Mouse (Mus musculus) testis, postnatal 10 days (tissue): Measurements from ENCODE around the gene Hist1h2ae.
A peak's percentile ranks its signal among the peaks of the same experiment; 100 is the strongest.
"Not testable (repeated sequence)": the region's sequence is repeated elsewhere in the genome, so short reads cannot be mapped to it uniquely, and the experiment has no call there.

ENCODE experiments used
- DNase-seq: peaks from one replicate; pipeline ENCODE4 v3.0.0; 2021; ENCODE audit warnings: low spot score

Gene Hist1h2ae

GRCm38 (mm10) chr13:23539821-23540220 is 31.2 kb downstream of the Hist1h2ae start:
- not testable (repeated sequence) for DNase-seq

DNA sequence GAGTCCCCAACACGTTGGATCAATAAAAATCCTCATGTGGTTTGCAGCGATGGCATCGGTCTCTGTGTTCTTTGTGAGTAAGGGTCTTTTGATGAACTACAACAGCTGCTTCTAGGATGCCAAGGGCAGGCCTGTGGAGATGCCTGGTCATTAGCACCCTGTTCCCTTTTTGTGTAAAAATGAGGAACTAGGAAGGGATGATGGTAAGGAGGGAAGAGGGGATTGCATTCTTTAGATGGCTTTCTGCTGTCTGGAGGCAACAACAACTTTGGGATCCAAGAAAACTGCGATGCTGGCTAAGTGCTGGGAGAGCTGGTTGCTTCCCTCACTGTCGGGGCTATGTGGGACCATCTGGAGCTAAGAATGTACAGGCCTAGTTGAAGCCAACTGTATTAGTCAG is 32.8 kb downstream of the Hist1h2ae start:
- DNase-seq, result no peak

- DNase-seq, result no peak
These were observed 33.9 kb downstream of the Hist1h2ae start for GRCm38 (mm10) chr13:23537006-23537710.

DNA sequence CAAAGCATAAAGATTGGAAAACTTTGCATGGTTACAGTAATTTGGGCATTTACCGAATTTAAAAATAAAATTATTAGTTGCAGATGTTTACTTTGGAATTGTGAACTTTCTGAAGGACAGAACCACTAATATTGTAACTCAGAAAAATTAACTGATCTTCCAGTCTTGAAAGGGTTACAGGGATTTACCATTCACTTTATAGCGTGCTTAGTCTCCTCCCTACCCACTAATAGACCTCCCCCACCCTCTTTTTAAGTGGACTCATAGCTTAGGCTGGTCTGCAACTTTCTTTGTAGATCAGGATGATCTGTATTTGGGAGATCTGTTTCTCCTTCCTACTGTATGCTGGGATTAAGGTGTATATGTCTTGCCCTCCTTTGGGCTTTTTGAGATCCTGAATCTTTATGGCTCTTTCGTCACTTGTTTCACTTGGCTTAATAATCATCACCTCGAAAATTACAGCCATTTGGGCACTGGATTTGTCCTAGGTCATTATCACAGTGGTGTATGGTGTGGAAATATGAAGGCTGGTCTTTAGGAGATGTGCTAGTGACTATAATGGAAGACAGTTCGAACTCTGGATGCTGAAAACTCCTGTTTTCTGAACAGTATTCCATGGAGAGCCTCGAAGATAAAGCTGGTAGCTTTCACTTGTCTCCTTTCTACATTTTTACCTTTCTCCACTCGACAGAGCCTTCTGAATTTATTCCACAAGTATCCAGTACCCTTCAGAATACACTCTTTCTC is 34.8 kb downstream of the Hist1h2ae start:
- DNase-seq, result no peak

- DNase-seq, result peak; percentile 89
These were observed 35.6 kb downstream of the Hist1h2ae start, which contains the start of gene Hist1h3g for GRCm38 (mm10) chr13:23535137-23536075. Hist1h3g (plus strand) TSS chr13:23535422.

- no peak for DNase-seq
These were observed 36.5 kb downstream of the Hist1h2ae start for GRCm38 (mm10) chr13:23534368-23535131.

DNA sequence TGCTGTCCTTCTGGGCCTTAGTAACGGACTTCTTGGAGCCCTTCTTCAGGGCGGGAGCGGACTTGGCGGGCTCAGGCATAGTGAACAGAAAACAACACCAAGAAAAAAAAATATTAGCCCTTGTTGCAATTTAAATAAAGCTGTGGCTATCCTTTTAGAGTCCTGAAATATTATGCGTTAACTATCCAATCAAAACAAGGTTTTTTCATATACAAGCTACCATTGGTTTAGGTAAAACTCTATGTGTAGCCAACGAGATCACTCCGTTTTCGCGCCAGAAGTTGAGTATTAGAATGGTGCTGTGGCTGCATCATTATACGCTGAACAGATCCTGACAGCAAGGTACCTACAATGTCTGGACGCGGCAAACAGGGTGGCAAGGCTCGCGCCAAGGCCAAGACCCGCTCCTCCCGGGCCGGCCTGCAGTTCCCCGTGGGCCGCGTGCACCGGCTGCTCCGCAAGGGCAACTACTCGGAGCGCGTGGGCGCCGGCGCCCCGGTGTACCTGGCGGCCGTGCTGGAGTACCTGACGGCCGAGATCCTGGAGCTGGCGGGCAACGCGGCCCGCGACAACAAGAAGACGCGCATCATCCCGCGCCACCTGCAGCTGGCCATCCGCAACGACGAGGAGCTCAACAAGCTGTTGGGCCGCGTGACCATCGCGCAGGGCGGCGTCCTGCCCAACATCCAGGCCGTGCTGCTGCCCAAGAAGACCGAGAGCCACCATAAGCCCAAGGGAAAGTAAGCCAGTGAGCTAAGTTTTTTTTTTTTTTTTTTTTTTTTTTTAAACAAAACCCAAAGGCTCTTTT is 37.3 kb downstream of the Hist1h2ae start, which contains the start of gene Hist1h2af:
Hist1h2af (plus strand) TSS at position 347 of the 808 bp plus-strand sequence.
- DNase-seq, result not testable (repeated sequence)

GRCm38 (mm10) chr13:23532262-23533075 is 38.6 kb downstream of the Hist1h2ae start:
- DNase-seq, result no peak

DNA sequence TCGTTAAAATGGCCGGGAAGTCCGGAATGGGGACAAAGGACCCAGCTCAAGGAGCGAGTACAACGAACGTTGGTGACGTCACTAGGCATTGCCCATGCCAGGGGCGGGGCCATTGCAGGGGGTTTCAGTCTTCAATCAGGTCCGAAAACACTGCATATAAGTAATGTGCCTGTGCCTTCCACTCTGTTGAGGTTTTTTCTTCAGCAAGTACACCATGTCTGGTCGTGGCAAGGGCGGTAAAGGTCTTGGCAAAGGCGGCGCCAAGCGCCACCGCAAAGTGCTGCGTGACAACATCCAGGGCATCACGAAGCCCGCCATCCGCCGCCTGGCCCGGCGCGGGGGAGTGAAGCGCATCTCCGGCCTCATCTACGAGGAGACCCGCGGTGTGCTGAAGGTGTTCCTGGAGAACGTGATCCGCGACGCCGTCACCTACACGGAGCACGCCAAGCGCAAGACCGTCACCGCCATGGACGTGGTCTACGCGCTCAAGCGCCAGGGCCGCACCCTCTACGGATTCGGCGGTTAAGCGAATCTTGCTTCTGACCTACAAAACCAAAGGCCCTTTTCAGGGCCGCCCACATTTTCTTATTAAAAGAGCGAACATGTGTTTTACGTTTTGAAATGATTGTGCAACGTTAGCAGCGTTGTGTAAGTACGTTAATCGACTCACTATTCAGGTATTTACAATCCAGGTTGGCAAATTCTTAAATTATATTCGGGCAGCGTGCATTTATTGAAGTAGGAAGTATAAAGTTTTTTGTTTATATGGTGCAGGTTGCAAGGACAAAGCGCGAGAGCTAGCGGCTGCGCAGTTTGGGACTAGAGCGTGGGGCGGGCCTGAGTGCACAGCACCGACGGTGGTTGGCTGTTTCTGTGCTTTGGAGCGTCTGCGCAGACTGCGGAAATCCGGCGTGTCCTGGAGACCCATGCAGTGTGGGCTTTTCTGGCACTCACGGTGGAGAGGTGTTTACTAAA is 39.8 kb downstream of the Hist1h2ae start, which contains the start of gene Hist1h4h:
Hist1h4h (plus strand) TSS at position 150 of the 975 bp plus-strand sequence.
- peak; percentile 95 for DNase-seq

GRCm38 (mm10) chr13:23530181-23530900 is 40.7 kb downstream of the Hist1h2ae start:
- peak; percentile 63 for DNase-seq

DNA sequence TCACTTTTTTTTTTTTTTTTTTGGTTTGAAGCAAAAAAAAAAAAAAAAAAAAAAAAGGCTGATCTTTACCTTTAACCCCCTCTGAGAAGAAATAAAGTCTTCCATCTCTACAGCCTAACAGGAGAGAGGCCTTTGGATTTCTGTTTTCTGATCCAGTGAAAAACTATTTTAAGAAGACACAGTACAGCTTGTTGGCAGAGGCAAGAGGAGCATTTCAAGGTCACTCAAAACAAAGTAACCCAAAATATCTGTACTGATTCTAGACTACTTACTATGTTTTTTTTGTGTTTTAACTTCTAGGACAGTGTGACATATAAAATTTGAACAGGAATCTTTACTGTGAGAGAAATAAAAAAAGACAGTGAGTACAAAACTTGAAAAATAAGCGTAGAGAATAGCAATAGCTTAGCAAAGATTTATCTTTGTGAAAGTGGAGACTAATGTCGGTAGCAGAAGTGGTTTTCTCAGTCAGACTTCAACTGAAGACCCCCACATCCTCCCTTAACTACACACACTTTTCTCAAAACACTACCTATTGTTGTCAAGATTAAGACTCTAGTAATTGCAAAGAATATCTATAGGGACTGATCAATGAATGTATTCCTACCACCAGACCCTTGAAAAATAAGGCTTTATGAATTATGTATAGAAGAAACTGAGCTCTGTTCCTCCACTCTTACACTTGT is 41.4 kb downstream of the Hist1h2ae start:
- DNase-seq, result no peak

- no peak for DNase-seq
These were observed 42.0 kb downstream of the Hist1h2ae start for GRCm38 (mm10) chr13:23529005-23529404.

DNA sequence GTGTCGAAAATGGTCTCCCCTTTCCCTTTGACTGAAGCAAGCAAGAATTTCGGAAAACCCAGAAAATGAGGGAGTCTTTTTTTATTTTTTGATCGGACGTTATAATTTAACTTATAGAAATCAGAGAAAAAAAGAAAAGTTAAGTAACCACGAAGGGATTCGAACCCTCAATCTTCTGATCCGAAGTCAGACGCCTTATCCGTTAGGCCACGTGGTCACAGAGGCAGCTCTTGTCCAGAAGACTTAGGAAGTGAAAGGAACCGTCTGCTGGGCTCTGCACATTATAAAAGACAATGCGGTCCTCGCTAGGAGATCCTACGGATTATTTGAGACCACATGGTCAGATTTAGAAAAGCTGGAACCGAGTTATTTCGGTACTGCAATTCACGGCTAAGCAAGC is 44.7 kb downstream of the Hist1h2ae start:
- DNase-seq, result peak; percentile 92

- no peak for DNase-seq
These were observed 45.1 kb downstream of the Hist1h2ae start for GRCm38 (mm10) chr13:23525901-23526300.

- peak; percentile 88 for DNase-seq
These were observed 46.4 kb downstream of the Hist1h2ae start for GRCm38 (mm10) chr13:23524654-23525053.

GRCm38 (mm10) chr13:23523976-23524375 is 47.0 kb downstream of the Hist1h2ae start:
- no peak for DNase-seq

GRCm38 (mm10) chr13:23521703-23522102 is 49.3 kb downstream of the Hist1h2ae start:
- DNase-seq, result peak; percentile 79
